Comparison of ENCODE assay signal across 8 mouse cellular contexts in the genomic region with DNA sequence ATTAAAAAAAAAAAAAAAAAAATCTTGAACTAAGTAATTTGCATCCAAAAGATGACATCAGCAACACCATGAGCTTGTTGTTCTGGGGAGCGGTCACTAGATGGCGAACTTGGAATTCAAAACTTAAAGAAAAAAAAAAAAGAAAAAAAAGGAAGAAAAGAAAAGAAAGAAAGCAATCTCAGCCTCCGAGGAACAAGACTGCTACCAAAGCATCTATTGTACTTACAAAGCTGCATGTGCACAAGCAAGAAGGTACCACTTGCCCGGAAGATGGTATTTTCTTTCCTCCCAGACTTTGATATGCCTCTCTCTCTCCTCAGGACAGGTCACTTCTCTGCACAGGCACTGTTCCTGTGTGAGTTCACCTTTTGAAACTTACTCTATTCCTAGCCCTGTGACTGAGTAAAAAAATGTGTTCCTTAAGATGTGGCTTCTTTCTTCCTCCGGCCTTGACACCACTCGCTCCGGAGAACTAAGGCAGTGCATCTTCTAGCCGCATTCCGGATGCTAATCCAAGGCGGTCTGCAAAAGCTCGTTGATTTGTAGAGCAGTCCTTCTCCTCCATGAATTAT.
DNase-seq lines count a peak whose midpoint lies in the region; ATAC-seq and TF ChIP-seq lines count a peak whose summit lies in the region.

No protein-coding gene starts in this region.

- whole genome bisulfite sequencing in kidney, embryonic 15.5 days = 29% methylated on average over 11 of the region's 11 CpGs
- WGBS in lung, embryonic 14.5 days = 37% methylated on average over 11 of the region's 11 CpGs

- H3K4me1 ChIP-seq in kidney, embryonic 15.5 days = 0 out of 2 replicates have a peak, but pooled peaks cover 3% of the 10 kb centered on the region
- no peaks in the 10 kb centered on the region for H3K4me1 ChIP-seq in lung, embryonic 14.5 days (ENCODE audit: insufficient read depth)

- H3K9me3 ChIP-seq in kidney, embryonic 15.5 days (replicated peaks) = no peaks in the 10 kb centered on the region
- no peaks in the 10 kb centered on the region for H3K9me3 ChIP-seq in lung, embryonic 14.5 days (ENCODE audit: low read depth, low read length)

- H3K9ac ChIP-seq in kidney, embryonic 15.5 days = no peak overlapping the region
- H3K9ac ChIP-seq in lung, embryonic 14.5 days = no peak overlapping the region

- no peaks in the 10 kb centered on the region for H3K36me3 ChIP-seq in kidney, embryonic 15.5 days
- no peaks in the 10 kb centered on the region for H3K36me3 ChIP-seq in lung, embryonic 14.5 days (ENCODE audit: insufficient read depth)

- peak; percentile 17 for DNase-seq in kidney, adult 18-20 months
- no peak for DNase-seq in kidney, adult 11 months
- DNase-seq in c-Kit-positive CD71-positive TER-119-positive erythroid progenitor cells, embryonic 14.5 days (ENCODE audit: low spot score) = peak; percentile 29
- DNase-seq in lung, embryonic 14.5 days = peak; percentile 81
- peak; percentile 66 for DNase-seq in retina, postnatal 1 day
- no peak for DNase-seq in thymus, adult 18-20 months

- H3K4me2 ChIP-seq in kidney, embryonic 15.5 days = peak overlapping the region; percentile 54
- peak overlapping the region; percentile 51 for H3K4me2 ChIP-seq in lung, embryonic 14.5 days

- peak; percentile 84 for ATAC-seq in granulocyte monocyte progenitor cell, adult 5-6 weeks (replicated peaks; ENCODE audit: poor library complexity, severe bottlenecking)
- 0 out of 2 replicates have a peak, but pooled peaks have one; percentile 46 for ATAC-seq in kidney, embryonic 15.5 days (replicated peaks; ENCODE audit: low FRiP score)
- peak; percentile 47 for ATAC-seq in lung, embryonic 14.5 days (ENCODE audit: insufficient read depth)

- no peak overlapping the region for H3K27ac ChIP-seq in kidney, embryonic 15.5 days
- no peak overlapping the region for H3K27ac ChIP-seq in lung, embryonic 14.5 days (ENCODE audit: low read depth)

- H3K4me3 ChIP-seq in kidney, embryonic 15.5 days (replicated peaks) = peak overlapping the region; percentile 25
- peak overlapping the region; percentile 12; the same call in 1 of the 2 replicates for H3K4me3 ChIP-seq in lung, embryonic 14.5 days (ENCODE audit: low read depth, low read length)

- H3K27me3 ChIP-seq in kidney, embryonic 15.5 days = peaks cover 5% of the 10 kb centered on the region; the same call in 1 of the 2 replicates
- H3K27me3 ChIP-seq in lung, embryonic 14.5 days (ENCODE audit: insufficient read depth, low read length) = 0 out of 2 replicates have a peak, but pooled peaks cover 4% of the 10 kb centered on the region

- TF ChIP-seq CTCF in lung, embryonic 14.5 days (IDR thresholded peaks at IDR 0.05; ENCODE audit: low read depth) = peak; percentile 60

Comparison
In these comparisons a context has a peak if more than half of its experiments do, and no peak if none do; other contexts are left out.
1. DNase-seq: peak in kidney, adult 18-20 months (single experiment), c-Kit-positive CD71-positive TER-119-positive erythroid progenitor cells, embryonic 14.5 days (single experiment), lung, embryonic 14.5 days (single experiment) and retina, postnatal 1 day (single experiment); none in kidney, adult 11 months (single experiment) and thymus, adult 18-20 months (0 of 2).
2. Peak in every context shown above with its lines, with median percentiles within 50 percentile points of each other: ATAC-seq.